In genomic region chr16:45792781-45793180, GRCm38 (mm10) we compare ENCODE assay signal across 25 mouse cellular contexts. TPM values are rescaled to one million over a fixed set of nuclear protein-coding genes. Genes with fewer than 3 reads are reported as not detected.
A peak's percentile ranks its signal among the peaks of the same experiment; 100 is the strongest.
DNase-seq lines count a peak whose midpoint lies in the region; ATAC-seq and TF ChIP-seq lines count a peak whose summit lies in the region.
"Had no signal": no experiment of that assay in that cellular context is flagged by ENCODE, and none has a peak within 500 bp of the region (broad histone marks: within the 10 kb centered on the region; RNA-seq: fewer than 3 reads in every experiment).

No protein-coding gene starts in this region.

- no peak overlapping the region for H3K4me2 ChIP-seq in heart, embryonic 12.5 days
- H3K4me2 ChIP-seq in intestine, postnatal 0 days (replicated peaks; ENCODE audit: low read depth), result no peak overlapping the region
- H3K4me2 ChIP-seq: embryonic facial prominence, embryonic 13.5 days; forebrain, embryonic 12.5 days; forebrain, embryonic 15.5 days; hindbrain, embryonic 12.5 days; hindbrain, embryonic 15.5 days had no signal

- no peaks in the 10 kb centered on the region for H3K27me3 ChIP-seq in heart, embryonic 12.5 days (replicated peaks)
- H3K27me3 ChIP-seq in intestine, postnatal 0 days (replicated peaks; ENCODE audit: control insufficient read depth, insufficient read depth, low read length), result no peaks in the 10 kb centered on the region
- H3K27me3 ChIP-seq: embryonic facial prominence, embryonic 13.5 days; forebrain, embryonic 12.5 days; forebrain, embryonic 15.5 days; hindbrain, embryonic 12.5 days; hindbrain, embryonic 15.5 days had no signal

- no peak for ATAC-seq in heart, embryonic 12.5 days (ENCODE audit: insufficient number of reproducible peaks, low FRiP score)
- no peak for ATAC-seq in intestine, postnatal 0 days
- ATAC-seq: CD4-positive, CD25-positive, alpha-beta regulatory T cell, adult 4 months; forebrain, embryonic 15.5 days had no signal

- WGBS in heart, embryonic 12.5 days, result 79% methylated on average over 2 of the region's 2 CpGs
- WGBS in intestine, postnatal 0 days, result 84% methylated on average over 2 of the region's 2 CpGs

- H3K4me1 ChIP-seq in heart, embryonic 12.5 days (replicated peaks), result 0 out of 2 replicates have a peak, but pooled peaks cover 5% of the 10 kb centered on the region
- H3K4me1 ChIP-seq in intestine, postnatal 0 days (replicated peaks; ENCODE audit: control insufficient read depth, insufficient read depth, low read length), result no peaks in the 10 kb centered on the region
- H3K4me1 ChIP-seq: embryonic facial prominence, embryonic 13.5 days; forebrain, embryonic 12.5 days; forebrain, embryonic 15.5 days; heart, embryonic 10.5 days; hindbrain, embryonic 15.5 days had no signal

- no peak overlapping the region for H3K9ac ChIP-seq in heart, embryonic 12.5 days
- H3K9ac ChIP-seq in intestine, postnatal 0 days (ENCODE audit: low read depth, low read length), result no peak overlapping the region
- H3K9ac ChIP-seq: embryonic facial prominence, embryonic 13.5 days; forebrain, embryonic 12.5 days; forebrain, embryonic 15.5 days; hindbrain, embryonic 12.5 days; hindbrain, embryonic 15.5 days had no signal

- no peak overlapping the region for H3K4me3 ChIP-seq in heart, embryonic 12.5 days
- H3K4me3 ChIP-seq in intestine, postnatal 0 days (ENCODE audit: low read depth, low read length), result no peak overlapping the region
- H3K4me3 ChIP-seq: embryonic facial prominence, embryonic 10.5 days; embryonic facial prominence, embryonic 13.5 days; erythroblast, embryonic 14.5 days; forebrain, embryonic 12.5 days; forebrain, embryonic 15.5 days; heart, adult 2 months; heart, embryonic 10.5 days; hindbrain, embryonic 12.5 days; hindbrain, embryonic 15.5 days had no signal

- H3K27ac ChIP-seq in heart, embryonic 12.5 days (ENCODE audit: poor library complexity, severe bottlenecking), result no peak overlapping the region
- no peak overlapping the region for H3K27ac ChIP-seq in intestine, postnatal 0 days (ENCODE audit: low read depth, low read length)
- H3K27ac ChIP-seq: embryonic facial prominence, embryonic 10.5 days; embryonic facial prominence, embryonic 13.5 days; forebrain, embryonic 12.5 days; forebrain, embryonic 15.5 days; heart, adult 2 months; heart, embryonic 10.5 days; hindbrain, embryonic 12.5 days; hindbrain, embryonic 15.5 days had no signal

- no peaks in the 10 kb centered on the region for H3K9me3 ChIP-seq in heart, embryonic 12.5 days (replicated peaks)
- no peaks in the 10 kb centered on the region for H3K9me3 ChIP-seq in intestine, postnatal 0 days (ENCODE audit: control insufficient read depth)
- H3K9me3 ChIP-seq: embryonic facial prominence, embryonic 10.5 days; embryonic facial prominence, embryonic 13.5 days; forebrain, embryonic 12.5 days; forebrain, embryonic 15.5 days; heart, embryonic 10.5 days; hindbrain, embryonic 12.5 days; hindbrain, embryonic 15.5 days had no signal

- DNase-seq in adrenal gland, adult 2 months, result peak; percentile 83
- DNase-seq in adrenal gland, postnatal 4 days (ENCODE audit: low spot score in 2 of 2), result no peak
- peak; percentile 79 for DNase-seq in adrenal gland, adult 8-10 months
- DNase-seq in adrenal gland, postnatal 25 days, result peak; percentile 30
- DNase-seq: cerebellum, adult 11 months; cerebellum, adult 2 months; cerebellum, adult 9-11 months; cerebellum, postnatal 25 days; embryo, embryonic 11 days; gastrocnemius, postnatal 10 days; gastrocnemius, postnatal 36 days; heart, adult 2 months; kidney, adult 11 months; kidney, adult 8-10 months had no signal

- no peak for TF ChIP-seq CTCF in intestine, postnatal 0 days (IDR thresholded peaks at IDR 0.05; ENCODE audit: low read depth)

- peaks cover 66% of the 10 kb centered on the region for H3K36me3 ChIP-seq in heart, embryonic 12.5 days
- H3K36me3 ChIP-seq in intestine, postnatal 0 days (ENCODE audit: control insufficient read depth, insufficient read depth), result peaks cover 2% of the 10 kb centered on the region; the same call in 1 of the 2 replicates
- H3K36me3 ChIP-seq: forebrain, embryonic 15.5 days had no signal

RNA-seq across cellular contexts. Expression of gene Abhd10, which starts 50.0 kb away (rescaled TPM):
- total RNA-seq in adrenal gland, adult 2 months (2021), result 10 to 100 TPM; 16.0 to 26.7 TPM
- 4.2 and 5.9 TPM in 2 replicates for polyA plus RNA-seq in adrenal gland, adult 2 months (2012; rRNA removed)
- 10 to 100 TPM; 31.8 to 36.8 TPM for total RNA-seq in adrenal gland, postnatal 4 days (2021)
- total RNA-seq in adrenal gland, adult 8-10 months (2022), result 10 to 100 TPM; 25.4 to 38.1 (median 27.0) TPM
- 23.3 and 30.0 TPM in 2 replicates for total RNA-seq in adrenal gland, postnatal 25 days (2021)
- polyA plus RNA-seq in heart, embryonic 12.5 days (2016; fragmentation: Nextera tagmentation; extraction: Ambion mirVana), result 29.1 and 31.1 TPM in 2 replicates
- polyA plus RNA-seq in intestine, postnatal 0 days (2015; fragmentation: Nextera tagmentation; extraction: Ambion mirVana), result 22.4 and 24.6 TPM in 2 replicates

Comparison
In these comparisons a context has a peak if more than half of its experiments do, and no peak if none do; other contexts are left out.
1. DNase-seq: peak in adrenal gland, adult 2 months (single experiment), adrenal gland, adult 8-10 months (single experiment) and adrenal gland, postnatal 25 days (single experiment); none in adrenal gland, postnatal 4 days (0 of 2).